Mouse (Mus musculus): ENCODE results near the gene Smpd1.
A peak's percentile ranks its signal among the peaks of the same experiment; 100 is the strongest.

The Smpd1 gene

GRCm38 (mm10) chr7:105554212-105554942 is at the start of gene Smpd1:
Gene Smpd1, plus strand, starts transcription at chr7:105554360.
- peak; percentile 93 for DNase-seq (ENCODE audit: low spot score)

GRCm38 (mm10) chr7:105507257-105507656 is 46.9 kb upstream of the Smpd1 start:
- no peak for DNase-seq (ENCODE audit: low spot score)

- DNase-seq (ENCODE audit: low spot score): no peak
Observed at GRCm38 (mm10) chr7:105510143-105510542, 44.0 kb upstream of the Smpd1 start.

GRCm38 (mm10) chr7:105513845-105514291 is 40.3 kb upstream of the Smpd1 start:
- DNase-seq (ENCODE audit: low spot score): no peak

- no peak for DNase-seq (ENCODE audit: low spot score)
Observed at GRCm38 (mm10) chr7:105514561-105514960, 39.6 kb upstream of the Smpd1 start.

GRCm38 (mm10) chr7:105515178-105515577 is 39.0 kb upstream of the Smpd1 start:
- DNase-seq (ENCODE audit: low spot score): peak; percentile 40

- peak; percentile 33 for DNase-seq (ENCODE audit: low spot score)
Observed at GRCm38 (mm10) chr7:105516669-105517360, 37.3 kb upstream of the Smpd1 start.

GRCm38 (mm10) chr7:105519336-105519735 is 34.8 kb upstream of the Smpd1 start:
- DNase-seq (ENCODE audit: low spot score): no peak

GRCm38 (mm10) chr7:105519771-105520170 is 34.4 kb upstream of the Smpd1 start:
- no peak for DNase-seq (ENCODE audit: low spot score)

- no peak for DNase-seq (ENCODE audit: low spot score)
Observed at GRCm38 (mm10) chr7:105520201-105520600, 34.0 kb upstream of the Smpd1 start.

- no peak for DNase-seq (ENCODE audit: low spot score)
Observed at GRCm38 (mm10) chr7:105524222-105524621, 29.9 kb upstream of the Smpd1 start.

- no peak for DNase-seq (ENCODE audit: low spot score)
Observed at GRCm38 (mm10) chr7:105527306-105527937, 26.7 kb upstream of the Smpd1 start.

GRCm38 (mm10) chr7:105528094-105528493 is 26.1 kb upstream of the Smpd1 start:
- DNase-seq (ENCODE audit: low spot score): no peak

- no peak for DNase-seq (ENCODE audit: low spot score)
Observed at GRCm38 (mm10) chr7:105534162-105534561, 20.0 kb upstream of the Smpd1 start.

GRCm38 (mm10) chr7:105545986-105546385 is 8.2 kb upstream of the Smpd1 start:
- DNase-seq (ENCODE audit: low spot score): no peak

- no peak for DNase-seq (ENCODE audit: low spot score)
Observed at GRCm38 (mm10) chr7:105547970-105548369, 6.2 kb upstream of the Smpd1 start.

- DNase-seq (ENCODE audit: low spot score): no peak
Observed at GRCm38 (mm10) chr7:105549035-105549434, 5.1 kb upstream of the Smpd1 start.

GRCm38 (mm10) chr7:105553456-105554211 is 526 bp upstream of the Smpd1 start:
- no peak for DNase-seq (ENCODE audit: low spot score)

GRCm38 (mm10) chr7:105555571-105555970 is 1.4 kb downstream of the Smpd1 start:
- DNase-seq (ENCODE audit: low spot score): no peak

GRCm38 (mm10) chr7:105556406-105556805 is 2.2 kb downstream of the Smpd1 start:
- DNase-seq (ENCODE audit: low spot score): no peak

- DNase-seq (ENCODE audit: low spot score): no peak
Observed at GRCm38 (mm10) chr7:105557671-105558070, 3.5 kb downstream of the Smpd1 start.

GRCm38 (mm10) chr7:105559016-105559415 is 4.9 kb downstream of the Smpd1 start:
- no peak for DNase-seq (ENCODE audit: low spot score)
